Mouse (Mus musculus): Measurements from ENCODE around the gene Gm973. TPM values are rescaled to one million over a fixed set of nuclear protein-coding genes. Genes with fewer than 3 reads are reported as not detected.

The Gm973 gene
- polyA plus RNA-seq, 1 experiment from 2014 or later, result 4.4 TPM

DNA sequence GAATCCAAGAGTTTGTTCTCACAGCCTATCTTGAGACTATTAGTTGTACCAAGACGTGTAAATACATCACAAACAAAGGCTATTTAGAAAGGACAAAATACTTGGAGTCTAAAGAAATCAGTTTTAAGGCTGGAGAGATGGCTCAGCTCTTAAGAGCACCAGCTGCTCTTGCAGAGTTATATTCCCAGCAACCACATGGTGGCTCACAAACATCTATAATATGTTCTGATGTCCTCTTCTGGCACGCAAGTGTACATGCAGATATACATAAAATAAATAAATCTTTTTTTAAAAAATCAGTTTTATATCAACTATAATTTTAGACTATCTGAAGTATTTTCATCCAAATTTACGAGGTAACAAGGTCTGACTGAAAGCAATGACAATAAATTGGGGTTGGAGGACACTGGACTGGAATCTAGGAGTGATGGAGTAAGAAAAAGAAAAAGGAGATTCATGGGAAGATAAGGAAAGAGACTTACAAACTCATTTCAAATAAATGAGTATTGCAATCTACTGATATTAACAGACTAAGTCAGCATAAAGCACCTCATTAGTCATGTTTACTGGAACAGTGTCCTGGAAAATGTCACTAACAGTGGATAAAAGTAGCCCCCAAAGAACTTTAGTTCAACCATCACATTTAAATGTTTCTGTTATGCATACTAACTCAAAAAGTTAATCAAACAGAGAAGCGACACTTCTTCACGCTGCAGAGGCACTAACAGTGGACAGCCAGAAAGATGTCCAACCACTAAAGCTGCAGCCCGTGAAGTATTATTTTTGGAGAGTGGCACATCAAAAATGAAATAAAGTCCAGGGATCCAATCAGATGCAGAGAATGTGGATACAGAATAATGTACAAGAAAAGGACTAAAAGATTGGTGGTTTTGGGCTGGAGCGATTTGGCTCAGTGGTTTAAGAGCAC lies 140.4 kb downstream of the Gm973 start:
- H3K9ac ChIP-seq (ENCODE audit: low read length), result no peak overlapping the region
- DNase-seq (ENCODE audit: low spot score), result no peak
- no peaks in the 10 kb centered on the region for H3K9me3 ChIP-seq (ENCODE audit: control insufficient read depth, low read length)
- no peak for ATAC-seq (ENCODE audit: insufficient read depth, low FRiP score, low TSS enrichment)
- no peak overlapping the region for H3K27ac ChIP-seq (ENCODE audit: low read depth, low read length)
- H3K4me1 ChIP-seq (ENCODE audit: control insufficient read depth, insufficient read depth, low read length), result no peaks in the 10 kb centered on the region
- no peaks in the 10 kb centered on the region for H3K27me3 ChIP-seq (ENCODE audit: control insufficient read depth, insufficient read depth, low read length)
- H3K36me3 ChIP-seq (ENCODE audit: control insufficient read depth, insufficient read depth, low read length), result no peaks in the 10 kb centered on the region; the same call in 1 of the 2 replicates
- H3K4me3 ChIP-seq (ENCODE audit: low read depth, low read length), result no peak overlapping the region
- no peak overlapping the region for H3K4me2 ChIP-seq (ENCODE audit: low read depth)
- 94% methylated on average over 7 of the region's 7 CpGs for WGBS

DNA sequence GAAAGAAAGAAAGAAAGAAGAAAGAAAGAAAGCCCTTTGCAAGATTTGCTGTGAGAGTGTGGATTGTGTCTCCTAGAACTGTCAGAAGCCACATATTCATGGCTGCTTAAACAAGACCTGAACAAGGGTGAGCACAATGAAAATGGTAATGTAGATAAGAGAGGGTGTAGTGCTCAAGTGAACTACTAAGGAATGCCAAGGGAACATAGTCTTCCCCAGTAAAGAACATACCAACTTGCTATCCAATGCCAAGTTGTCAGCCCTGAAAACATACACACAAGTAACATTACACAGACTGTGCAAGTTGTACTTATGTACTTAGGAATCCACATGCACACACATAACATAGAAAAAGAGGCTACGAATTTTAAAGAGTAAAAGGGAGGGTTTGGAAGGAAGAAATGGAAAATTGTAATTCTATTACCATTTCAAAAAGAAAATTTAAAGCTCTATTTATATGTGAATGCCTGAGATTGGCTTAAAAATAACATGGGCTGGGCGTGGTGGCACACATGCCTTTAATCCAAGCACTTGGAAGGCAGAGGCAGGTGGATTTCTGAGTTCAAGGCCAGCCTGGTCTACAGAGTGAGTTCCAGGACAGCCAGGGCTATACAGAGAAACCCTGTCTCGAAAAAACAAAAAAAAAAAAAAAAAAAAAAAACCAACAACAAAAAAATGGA lies 147.5 kb downstream of the Gm973 start:
- Histone ChIP-seq H3K4me3 (ENCODE audit: low read depth, low read length) (no peak overlapping the region), H3K4me2 (ENCODE audit: low read depth) (no peak overlapping the region), H3K27me3 (ENCODE audit: control insufficient read depth, insufficient read depth, low read length) (no peaks in the 10 kb centered on the region), H3K4me1 (ENCODE audit: control insufficient read depth, insufficient read depth, low read length) (no peaks in the 10 kb centered on the region), H3K9ac (ENCODE audit: low read length) (no peak overlapping the region), H3K27ac (ENCODE audit: low read depth, low read length) (no peak overlapping the region), H3K9me3 (ENCODE audit: control insufficient read depth, low read length) (no peaks in the 10 kb centered on the region), H3K36me3 (ENCODE audit: control insufficient read depth, insufficient read depth, low read length) (no peaks in the 10 kb centered on the region)
- DNase-seq (ENCODE audit: low spot score) (no peak), ATAC-seq (ENCODE audit: insufficient read depth, low FRiP score, low TSS enrichment) (no peak)
- WGBS, result 95% methylated on average over 3 of the region's 3 CpGs

DNA sequence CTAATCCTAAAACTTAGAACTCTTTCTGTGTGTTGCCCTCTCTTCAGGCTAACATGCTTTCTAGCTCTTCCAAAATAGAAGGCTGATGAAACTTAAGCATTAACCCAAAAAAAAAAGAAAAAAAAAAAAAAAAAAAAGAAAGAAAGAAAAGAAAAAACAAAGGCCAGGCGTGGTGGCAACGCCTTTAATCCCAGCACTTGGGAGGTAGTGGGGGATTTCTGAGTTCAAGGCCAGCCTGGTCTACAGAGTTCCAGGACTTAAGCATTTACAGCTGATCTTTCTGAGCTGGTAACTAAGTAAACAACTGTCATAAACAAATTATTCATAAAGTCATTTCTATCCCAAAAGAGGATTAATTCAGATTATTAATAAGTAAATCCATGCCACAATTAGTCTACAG lies 152.8 kb downstream of the Gm973 start:
- DNase-seq (ENCODE audit: low spot score) (no peak), ATAC-seq (ENCODE audit: insufficient read depth, low FRiP score, low TSS enrichment) (no peak)
- H3K9ac ChIP-seq (ENCODE audit: low read length), result no peak overlapping the region
- H3K4me2 ChIP-seq (ENCODE audit: low read depth), result no peak overlapping the region
- peaks cover 8% of the 10 kb centered on the region for H3K4me1 ChIP-seq (ENCODE audit: control insufficient read depth, insufficient read depth, low read length)
- H3K4me3 ChIP-seq (ENCODE audit: low read depth, low read length), result no peak overlapping the region
- H3K27me3 ChIP-seq (ENCODE audit: control insufficient read depth, insufficient read depth, low read length), result no peaks in the 10 kb centered on the region
- no peaks in the 10 kb centered on the region for H3K9me3 ChIP-seq (ENCODE audit: control insufficient read depth, low read length)
- WGBS, result 86% methylated on average over 2 of the region's 2 CpGs
- no peak overlapping the region for H3K27ac ChIP-seq (ENCODE audit: low read depth, low read length)
- no peaks in the 10 kb centered on the region for H3K36me3 ChIP-seq (ENCODE audit: control insufficient read depth, insufficient read depth, low read length)

DNA sequence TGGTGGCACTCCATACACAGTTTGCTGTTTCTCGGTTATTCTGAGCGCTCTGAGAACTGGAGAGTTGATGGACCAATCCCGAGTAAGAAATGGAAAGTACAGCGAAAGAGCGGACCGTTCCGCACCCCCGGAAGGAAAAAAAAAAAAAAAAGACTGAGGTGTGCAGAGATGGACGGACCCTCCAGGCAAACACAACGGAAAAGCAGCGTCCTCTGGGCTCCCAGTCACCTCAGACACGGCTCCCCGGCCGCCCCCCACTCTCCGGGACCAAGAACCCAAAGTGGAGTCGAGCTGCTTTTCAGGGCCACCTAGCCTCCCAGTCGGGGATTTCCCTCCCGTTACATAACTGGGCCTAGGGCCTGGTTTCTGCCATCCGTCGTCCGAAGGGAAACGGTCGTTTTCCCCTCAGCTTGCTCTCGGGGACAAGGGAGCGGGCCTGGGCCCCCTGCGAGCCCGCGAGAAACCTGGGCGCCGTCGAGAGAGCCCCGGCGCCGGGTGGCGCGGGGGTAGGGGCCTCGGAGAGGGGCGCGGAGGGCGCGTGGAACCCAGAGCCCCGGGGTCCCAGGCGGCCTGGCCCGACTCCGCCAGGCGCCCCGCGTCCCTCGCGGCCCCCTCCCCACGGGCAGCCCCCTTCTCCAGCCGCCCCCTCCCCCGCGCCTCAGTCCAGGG lies 154.0 kb downstream of the Gm973 start:
- peak overlapping the region; percentile 98 for H3K4me3 ChIP-seq (ENCODE audit: low read depth, low read length)

DNA sequence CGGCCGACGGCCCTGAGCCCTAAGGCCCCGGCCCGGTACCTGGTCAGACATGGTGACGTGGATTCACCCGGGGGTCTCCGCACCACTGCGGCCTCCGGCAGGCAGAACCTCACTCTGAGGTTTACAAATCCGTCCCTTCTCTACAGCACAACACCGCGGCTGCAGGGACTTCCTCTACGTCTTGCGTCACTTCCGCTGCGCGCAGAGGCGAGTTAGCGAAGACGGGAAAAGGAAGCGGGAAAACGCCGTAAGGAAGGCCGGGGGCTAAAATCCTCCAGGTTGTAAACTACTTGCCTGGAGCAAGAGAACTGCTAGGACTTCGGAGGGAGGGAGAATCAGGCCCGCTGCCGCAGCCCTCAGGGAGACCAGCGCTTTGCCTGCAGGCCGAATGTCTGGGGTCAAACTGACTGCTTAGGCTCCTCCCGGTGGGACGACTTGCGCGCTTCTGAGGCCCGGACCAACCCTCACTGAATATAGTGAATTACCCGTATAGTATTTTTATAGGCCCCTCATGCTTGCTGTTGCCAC lies 154.6 kb downstream of the Gm973 start, which contains the start of gene Sumo1:
Sumo1 (minus strand) TSS at position 194 of the 528 bp plus-strand sequence.
- peak within 1 kb of the TSS; percentile 98 for H3K4me3 ChIP-seq (ENCODE audit: low read depth, low read length)
- peaks cover 8% of the 10 kb centered on the region for H3K4me1 ChIP-seq (ENCODE audit: control insufficient read depth, insufficient read depth, low read length)
- H3K9ac ChIP-seq (ENCODE audit: low read length), result peak within 1 kb of the TSS; percentile 93
- DNase-seq (ENCODE audit: low spot score) (peak; percentile 91), ATAC-seq (ENCODE audit: insufficient read depth, low FRiP score, low TSS enrichment) (peak; percentile 94)
- under 1% methylated on average over 35 of the region's 36 CpGs for WGBS
- no peaks in the 10 kb centered on the region for H3K36me3 ChIP-seq (ENCODE audit: control insufficient read depth, insufficient read depth, low read length)
- H3K27me3 ChIP-seq (ENCODE audit: control insufficient read depth, insufficient read depth, low read length), result no peaks in the 10 kb centered on the region
- H3K4me2 ChIP-seq (ENCODE audit: low read depth), result peak within 1 kb of the TSS; percentile 65
- H3K27ac ChIP-seq (ENCODE audit: low read depth, low read length), result peak within 1 kb of the TSS; percentile 89
- no peaks in the 10 kb centered on the region for H3K9me3 ChIP-seq (ENCODE audit: control insufficient read depth, low read length)

More for the DNA sequence above, 154.0 kb downstream of the Gm973 start:
- peak overlapping the region; percentile 65 for H3K4me2 ChIP-seq (ENCODE audit: low read depth)
- peaks cover 8% of the 10 kb centered on the region for H3K4me1 ChIP-seq (ENCODE audit: control insufficient read depth, insufficient read depth, low read length)
- H3K27me3 ChIP-seq (ENCODE audit: control insufficient read depth, insufficient read depth, low read length), result no peaks in the 10 kb centered on the region
- no peaks in the 10 kb centered on the region for H3K36me3 ChIP-seq (ENCODE audit: control insufficient read depth, insufficient read depth, low read length)
- peak overlapping the region; percentile 93 for H3K9ac ChIP-seq (ENCODE audit: low read length)
- DNase-seq (ENCODE audit: low spot score) (no peak), ATAC-seq (ENCODE audit: insufficient read depth, low FRiP score, low TSS enrichment) (no peak; the same call in 1 of the 2 replicates)
- no peaks in the 10 kb centered on the region for H3K9me3 ChIP-seq (ENCODE audit: control insufficient read depth, low read length)
- H3K27ac ChIP-seq (ENCODE audit: low read depth, low read length), result peak overlapping the region; percentile 89
- under 1% methylated on average over 45 of the region's 54 CpGs for WGBS

DNA sequence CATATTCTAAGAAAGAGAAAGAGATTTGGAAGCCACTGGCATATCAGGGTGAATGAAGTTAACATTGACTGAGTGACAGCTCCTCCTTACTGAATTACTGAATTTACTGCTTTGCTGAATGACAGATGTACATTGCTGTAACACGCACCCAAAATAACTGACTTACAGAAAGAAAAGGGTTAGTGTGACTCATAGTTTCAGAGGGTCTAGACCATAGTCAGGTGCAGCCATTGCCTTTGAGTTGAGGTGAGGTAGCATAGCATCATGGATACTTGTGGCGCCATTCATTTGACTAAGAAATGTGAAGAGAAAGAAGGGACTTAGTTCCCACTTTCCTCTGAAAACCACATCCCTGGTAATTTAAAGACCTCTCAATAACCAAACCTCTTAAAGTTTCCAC lies 157.6 kb downstream of the Gm973 start:
- no peak overlapping the region for H3K9ac ChIP-seq (ENCODE audit: low read length)
- ATAC-seq (ENCODE audit: insufficient read depth, low FRiP score, low TSS enrichment) (no peak), DNase-seq (ENCODE audit: low spot score) (no peak)
- 99% methylated on average over 2 of the region's 2 CpGs for WGBS
- peaks cover 8% of the 10 kb centered on the region for H3K4me1 ChIP-seq (ENCODE audit: control insufficient read depth, insufficient read depth, low read length)
- no peak overlapping the region for H3K4me2 ChIP-seq (ENCODE audit: low read depth)
- H3K36me3 ChIP-seq (ENCODE audit: control insufficient read depth, insufficient read depth, low read length), result no peaks in the 10 kb centered on the region
- H3K9me3 ChIP-seq (ENCODE audit: control insufficient read depth, low read length), result no peaks in the 10 kb centered on the region
- H3K27me3 ChIP-seq (ENCODE audit: control insufficient read depth, insufficient read depth, low read length), result no peaks in the 10 kb centered on the region
- H3K4me3 ChIP-seq (ENCODE audit: low read depth, low read length), result no peak overlapping the region
- H3K27ac ChIP-seq (ENCODE audit: low read depth, low read length), result no peak overlapping the region

DNA sequence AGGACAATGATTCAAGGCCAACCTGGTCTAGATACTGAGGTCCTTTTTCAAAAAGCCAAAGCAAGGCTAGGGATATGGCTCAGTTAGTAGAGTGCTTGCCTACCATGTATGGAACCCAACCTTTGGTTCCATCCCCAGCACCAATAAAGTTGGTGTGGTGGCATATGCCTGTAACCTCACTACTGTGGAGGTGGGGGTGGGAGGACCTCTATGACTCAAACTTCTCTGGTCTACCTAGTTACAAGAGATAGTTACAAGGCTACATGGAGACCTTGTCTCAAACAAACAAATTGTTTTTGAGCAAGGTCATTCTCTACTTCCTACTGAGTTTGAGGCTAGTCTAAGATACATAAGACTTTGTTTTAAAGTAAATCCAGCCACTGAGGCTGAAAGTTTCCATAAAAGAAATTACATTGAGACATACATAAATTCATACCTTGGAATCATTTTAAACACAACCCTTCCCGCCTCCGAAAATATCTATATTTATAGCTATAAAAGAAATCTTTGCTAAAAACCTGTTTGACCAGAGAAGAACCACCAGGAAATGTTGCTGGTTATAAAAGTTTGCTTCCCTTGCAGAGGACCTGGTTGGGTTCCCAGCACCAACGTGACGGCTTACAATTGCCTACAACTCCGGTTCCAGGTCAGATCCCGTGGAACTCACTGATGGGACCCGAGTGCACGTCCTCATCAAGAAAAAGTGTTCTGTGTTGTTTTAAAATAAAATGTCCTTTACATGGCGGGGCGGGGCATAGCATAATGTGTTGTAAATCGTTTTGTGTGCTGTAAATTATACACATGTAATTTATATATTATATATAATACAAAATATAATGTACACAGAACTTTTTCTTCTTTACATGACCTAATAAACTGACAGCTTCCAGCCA lies 168.1 kb downstream of the Gm973 start:
- peak overlapping the region; percentile 48; the same call in 1 of the 2 replicates for H3K9ac ChIP-seq (ENCODE audit: low read length)
- no peak overlapping the region for H3K27ac ChIP-seq (ENCODE audit: low read depth, low read length)
- peaks cover 11% of the 10 kb centered on the region for H3K4me1 ChIP-seq (ENCODE audit: control insufficient read depth, insufficient read depth, low read length)
- H3K4me2 ChIP-seq (ENCODE audit: low read depth), result peak overlapping the region; percentile 54
- no peak for ATAC-seq (ENCODE audit: insufficient read depth, low FRiP score, low TSS enrichment)
- no peak for DNase-seq (ENCODE audit: low spot score)
- peak overlapping the region; percentile 73 for H3K4me3 ChIP-seq (ENCODE audit: low read depth, low read length)
- H3K36me3 ChIP-seq (ENCODE audit: control insufficient read depth, insufficient read depth, low read length), result no peaks in the 10 kb centered on the region
- no peaks in the 10 kb centered on the region for H3K9me3 ChIP-seq (ENCODE audit: control insufficient read depth, low read length)
- 12% methylated on average over 11 of the region's 11 CpGs for WGBS
- no peaks in the 10 kb centered on the region for H3K27me3 ChIP-seq (ENCODE audit: control insufficient read depth, insufficient read depth, low read length)

All from neural tube, embryonic 11.5 days (tissue).